Mouse (Mus musculus) kidney, adult 2 months (tissue): Measurements from ENCODE around the gene Cyp46a1.

Experiments used
- CTCF ChIP-seq: fragments of 200-500 bp; conservative IDR thresholded peaks from 2 replicates; pipeline ENCODE4 v1.5.1; 2011; ENCODE audit warnings: low read depth, mild to moderate bottlenecking, control low read depth, low read length, moderate library complexity, mixed read lengths; ENCODE audit not compliant: insufficient read depth, insufficient read length
- POLR2A ChIP-seq: fragments of 200-500 bp; IDR thresholded peaks from one replicate; pipeline ENCODE4 v1.6.1; 2011; ENCODE audit warnings: low read depth, low read length, control low read depth

- TF ChIP-seq CTCF (no peak), POLR2A (no peak)
Measured at GRCm38 (mm10) chr12:108308363-108308856, 25.8 kb upstream of the Cyp46a1 start.
